Mouse (Mus musculus) heart, embryonic 11.5 days (tissue): ENCODE data around the gene Rgs7. TPM values are rescaled to one million over a fixed set of nuclear protein-coding genes. Genes with fewer than 3 reads are reported as not detected.

ENCODE experiments used
- ATAC-seq: fragments of 200-750 bp; cut with Nextera tagmentation; replicated peaks from 2 replicates; pipeline ENCODE4 v1.8.0; 2017; ENCODE audit warnings: moderate library complexity; ENCODE audit not compliant: insufficient number of reproducible peaks, low FRiP score, low TSS enrichment
- H3K27ac ChIP-seq: fragments of 300-500 bp; sonication (generic); 2 replicates; pipeline ENCODE4 v1.5.1; 2014; ENCODE audit warnings: mild to moderate bottlenecking, low read depth, low read length
- H3K27me3 ChIP-seq: fragments of 300-500 bp; sonication (generic); 2 replicates; pipeline ENCODE4 v1.6.1; 2014; ENCODE audit warnings: mild to moderate bottlenecking, low read length, mixed read lengths; ENCODE audit not compliant: control insufficient read depth, insufficient read depth
- H3K36me3 ChIP-seq: fragments of 300-500 bp; sonication (generic); 2 replicates; pipeline ENCODE4 v1.6.1; 2014; ENCODE audit warnings: mild to moderate bottlenecking, low read length, moderate library complexity, mixed read lengths; ENCODE audit not compliant: control insufficient read depth, insufficient read depth
- H3K4me1 ChIP-seq: fragments of 300-500 bp; sonication (generic); 2 replicates; pipeline ENCODE4 v1.6.1; 2014; ENCODE audit warnings: low read length; ENCODE audit not compliant: control insufficient read depth, insufficient read depth
- H3K4me2 ChIP-seq: fragments of 300-500 bp; sonication (generic); 2 replicates; pipeline ENCODE4 v1.6.1; 2014; ENCODE audit warnings: mild to moderate bottlenecking, moderate library complexity
- H3K4me3 ChIP-seq: fragments of 300-500 bp; sonication (generic); 2 replicates; pipeline ENCODE4 v1.5.1; 2014; ENCODE audit warnings: low read depth, low read length
- H3K9ac ChIP-seq: fragments of 300-500 bp; sonication (generic); 2 replicates; pipeline ENCODE4 v1.6.1; 2014; ENCODE audit warnings: mild to moderate bottlenecking, low read depth, low read length, moderate library complexity
- H3K9me3 ChIP-seq: fragments of 300-500 bp; sonication (generic); replicated peaks from 2 replicates; pipeline ENCODE4 v1.6.1; 2016; ENCODE audit warnings: low read length; ENCODE audit not compliant: control insufficient read depth
- WGBS: fragments of 180-500 bp; shearing (Covaris S2); extraction: QIAGEN DNeasy Blood & Tissue Kit; methylation state at CpG from one replicate; pipeline ENCODE4 v1.1.7; 2014; ENCODE audit not compliant: insufficient replicate concordance; 5-methylcytosine and 5-hydroxymethylcytosine counted together
- polyA plus RNA-seq: library from polyadenylated mRNA; unstranded; fragments of >200 nt; fragmentation: Nextera tagmentation; extraction: Ambion mirVana; gene quantifications from 2 replicates; pipeline ENCODE4 v1.2.1, GENCODE M21; 2014

Gene Rgs7
- polyA plus RNA-seq, 1 experiment from 2014 or later = 0.57 TPM

DNA sequence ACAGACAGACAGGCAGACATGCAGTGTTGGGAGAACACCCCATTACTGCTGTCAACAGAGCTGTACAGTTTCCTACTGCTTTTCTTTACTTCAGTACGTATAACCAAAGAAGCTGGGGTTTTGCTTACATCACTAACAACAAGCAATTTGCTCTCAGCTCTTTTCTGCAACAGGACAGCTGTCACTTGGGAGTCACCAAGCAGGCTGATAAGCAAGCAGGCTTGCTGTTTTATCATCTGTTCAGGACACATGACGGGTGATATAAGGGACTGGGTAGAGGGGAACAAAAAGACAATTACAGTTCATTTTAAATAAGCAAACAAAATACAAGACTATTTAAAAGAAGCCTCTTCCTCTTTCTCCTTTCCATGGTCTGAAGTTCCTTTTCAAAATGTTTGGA is 289.4 kb downstream of the Rgs7 start:
- no peak overlapping the region for H3K4me2 ChIP-seq
- no peak for ATAC-seq
- no peaks in the 10 kb centered on the region for H3K9me3 ChIP-seq
- 13% methylated on average over 2 of the region's 2 CpGs for WGBS
- no peaks in the 10 kb centered on the region for H3K4me1 ChIP-seq
- H3K4me3 ChIP-seq = no peak overlapping the region
- no peaks in the 10 kb centered on the region for H3K36me3 ChIP-seq
- H3K27ac ChIP-seq = no peak overlapping the region
- H3K9ac ChIP-seq = no peak overlapping the region
- H3K27me3 ChIP-seq = no peaks in the 10 kb centered on the region

- H3K9ac ChIP-seq = no peak overlapping the region
- H3K4me2 ChIP-seq = no peak overlapping the region
- H3K36me3 ChIP-seq = no peaks in the 10 kb centered on the region
- ATAC-seq = no peak
- no peak overlapping the region for H3K4me3 ChIP-seq
- H3K27me3 ChIP-seq = no peaks in the 10 kb centered on the region
- H3K9me3 ChIP-seq = no peaks in the 10 kb centered on the region
- no peak overlapping the region for H3K27ac ChIP-seq
- WGBS = 81% methylated on average over 4 of the region's 4 CpGs
- H3K4me1 ChIP-seq = no peaks in the 10 kb centered on the region
Measured at GRCm38 (mm10) chr1:175198881-175199280, 293.4 kb downstream of the Rgs7 start.

- no peak overlapping the region for H3K4me2 ChIP-seq
- no peaks in the 10 kb centered on the region for H3K27me3 ChIP-seq
- no peak overlapping the region for H3K9ac ChIP-seq
- WGBS = 81% methylated on average over 4 of the region's 4 CpGs
- no peak overlapping the region for H3K27ac ChIP-seq
- no peak overlapping the region for H3K4me3 ChIP-seq
- no peaks in the 10 kb centered on the region for H3K9me3 ChIP-seq
- no peaks in the 10 kb centered on the region for H3K4me1 ChIP-seq
- H3K36me3 ChIP-seq = no peaks in the 10 kb centered on the region
- no peak for ATAC-seq
Measured at GRCm38 (mm10) chr1:175195806-175196205, 296.5 kb downstream of the Rgs7 start.

GRCm38 (mm10) chr1:175188186-175188585 is 304.1 kb downstream of the Rgs7 start:
- Histone ChIP-seq H3K4me1 (no peaks in the 10 kb centered on the region), H3K9me3 (no peaks in the 10 kb centered on the region), H3K27me3 (no peaks in the 10 kb centered on the region), H3K27ac (no peak overlapping the region), H3K4me2 (no peak overlapping the region), H3K36me3 (no peaks in the 10 kb centered on the region), H3K9ac (no peak overlapping the region), H3K4me3 (no peak overlapping the region)
- ATAC-seq = no peak
- 69% methylated on average over 5 of the region's 5 CpGs for WGBS

- no peak overlapping the region for H3K9ac ChIP-seq
- no peaks in the 10 kb centered on the region for H3K36me3 ChIP-seq
- no peak overlapping the region for H3K4me3 ChIP-seq
- no peaks in the 10 kb centered on the region for H3K9me3 ChIP-seq
- 83% methylated on average over 2 of the region's 2 CpGs for WGBS
- H3K27ac ChIP-seq = no peak overlapping the region
- no peak for ATAC-seq
- H3K4me1 ChIP-seq = no peaks in the 10 kb centered on the region
- H3K27me3 ChIP-seq = no peaks in the 10 kb centered on the region
- H3K4me2 ChIP-seq = no peak overlapping the region
Measured at GRCm38 (mm10) chr1:175185211-175185610, 307.1 kb downstream of the Rgs7 start.

- Histone ChIP-seq H3K27ac (no peak overlapping the region), H3K4me3 (no peak overlapping the region), H3K9ac (no peak overlapping the region), H3K4me2 (no peak overlapping the region), H3K9me3 (no peaks in the 10 kb centered on the region), H3K4me1 (no peaks in the 10 kb centered on the region), H3K36me3 (no peaks in the 10 kb centered on the region), H3K27me3 (no peaks in the 10 kb centered on the region)
- no peak for ATAC-seq
- WGBS = 64% methylated on average over 3 of the region's 3 CpGs
Measured at GRCm38 (mm10) chr1:175184736-175185135, 307.6 kb downstream of the Rgs7 start.

DNA sequence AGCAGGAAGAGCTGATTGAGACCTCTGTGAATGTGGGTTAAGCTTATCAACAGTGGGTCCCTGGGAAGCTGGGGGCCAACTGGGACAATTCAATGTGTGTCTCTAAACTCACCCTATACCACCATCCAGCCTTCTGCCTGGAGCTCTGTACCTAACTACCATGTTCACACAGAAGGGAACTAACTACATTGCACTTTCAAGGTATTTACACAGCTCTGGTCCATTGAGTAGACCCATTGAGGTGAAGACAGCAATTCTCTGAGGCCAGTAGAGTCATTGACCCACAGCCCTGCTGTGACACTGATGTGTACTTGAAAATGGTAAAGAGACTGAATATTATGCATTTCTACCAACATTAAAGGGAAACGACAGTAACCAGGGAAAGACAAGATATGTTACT is 313.6 kb downstream of the Rgs7 start:
- Histone ChIP-seq H3K36me3 (no peaks in the 10 kb centered on the region), H3K4me2 (no peak overlapping the region), H3K4me3 (no peak overlapping the region), H3K27me3 (no peaks in the 10 kb centered on the region), H3K9ac (no peak overlapping the region), H3K27ac (no peak overlapping the region), H3K9me3 (no peaks in the 10 kb centered on the region), H3K4me1 (no peaks in the 10 kb centered on the region)
- 81% methylated on average over 1 of the region's 1 CpGs for WGBS
- ATAC-seq = no peak

GRCm38 (mm10) chr1:175174918-175175675 is 317.2 kb downstream of the Rgs7 start:
- no peaks in the 10 kb centered on the region for H3K36me3 ChIP-seq
- H3K27ac ChIP-seq = no peak overlapping the region
- ATAC-seq = no peak

DNA sequence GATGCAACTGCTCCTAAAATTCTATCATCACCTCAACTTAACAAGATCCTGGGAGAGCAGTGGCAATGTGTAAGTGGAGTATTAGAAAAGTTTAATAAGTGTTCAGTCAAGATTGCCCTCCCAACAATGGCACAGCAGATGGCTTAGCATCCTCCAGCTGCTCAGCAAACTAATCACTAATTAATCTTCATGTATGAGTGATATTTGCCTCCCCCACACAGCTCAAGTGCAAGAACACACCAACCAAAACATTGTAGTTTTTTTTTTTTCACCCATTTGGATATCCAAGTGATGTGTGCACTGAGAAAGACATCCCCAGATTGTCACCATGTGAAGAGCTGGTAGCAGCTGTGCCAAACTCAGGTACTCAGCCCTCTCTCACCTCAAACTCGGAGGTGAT is 336.8 kb downstream of the Rgs7 start:
- WGBS = 78% methylated on average over 1 of the region's 1 CpGs
- Histone ChIP-seq H3K27me3 (no peaks in the 10 kb centered on the region), H3K9ac (no peak overlapping the region), H3K36me3 (no peaks in the 10 kb centered on the region), H3K4me1 (no peaks in the 10 kb centered on the region), H3K27ac (no peak overlapping the region), H3K9me3 (no peaks in the 10 kb centered on the region), H3K4me2 (no peak overlapping the region), H3K4me3 (no peak overlapping the region)
- no peak for ATAC-seq

More at GRCm38 (mm10) chr1:175174918-175175675, 317.2 kb downstream of the Rgs7 start:
- H3K4me3 ChIP-seq = no peak overlapping the region
- WGBS = 54% methylated on average over 5 of the region's 5 CpGs
- no peaks in the 10 kb centered on the region for H3K27me3 ChIP-seq
- no peak overlapping the region for H3K4me2 ChIP-seq
- no peaks in the 10 kb centered on the region for H3K9me3 ChIP-seq
- no peak overlapping the region for H3K9ac ChIP-seq
- H3K4me1 ChIP-seq = no peaks in the 10 kb centered on the region
